Comparison of ENCODE assay signal across 17 mouse cellular contexts in genomic region chr10:4489865-4490264, GRCm38 (mm10). TPM values are rescaled to one million over a fixed set of nuclear protein-coding genes. Genes with fewer than 3 reads are reported as not detected.
"Had no signal": no experiment of that assay in that cellular context is flagged by ENCODE, and none has a peak within 500 bp of the region (broad histone marks: within the 10 kb centered on the region; RNA-seq: fewer than 3 reads in every experiment).

No protein-coding gene starts in this region.

- ATAC-seq: intestine, postnatal 0 days; liver, postnatal 0 days; midbrain, embryonic 15.5 days had no signal

- H3K36me3 ChIP-seq: limb, embryonic 12.5 days; lung, embryonic 15.5 days; midbrain, embryonic 15.5 days; neural tube, embryonic 12.5 days had no signal

- H3K9ac ChIP-seq: limb, embryonic 12.5 days; liver, postnatal 0 days; lung, embryonic 15.5 days; midbrain, embryonic 15.5 days; neural tube, embryonic 12.5 days had no signal

- H3K27me3 ChIP-seq: limb, embryonic 12.5 days; lung, embryonic 15.5 days; megakaryocyte, embryonic 14.5 days; midbrain, embryonic 15.5 days; neural tube, embryonic 12.5 days had no signal

- H3K27ac ChIP-seq: layer of hippocampus, adult 2 months; limb, embryonic 12.5 days; lung, embryonic 15.5 days; macrophage; midbrain, embryonic 15.5 days; neural tube, embryonic 12.5 days had no signal

- H3K9me3 ChIP-seq: limb, embryonic 12.5 days; lung, embryonic 15.5 days; midbrain, embryonic 15.5 days; neural tube, embryonic 12.5 days had no signal

- H3K4me3 ChIP-seq: layer of hippocampus, adult 2 months; limb, embryonic 12.5 days; lung, embryonic 15.5 days; megakaryocyte, embryonic 14.5 days; midbrain, embryonic 15.5 days; neural tube, embryonic 12.5 days had no signal

- H3K4me1 ChIP-seq: limb, embryonic 12.5 days; lung, embryonic 15.5 days; midbrain, embryonic 15.5 days; neural tube, embryonic 12.5 days had no signal

- DNase-seq: kidney, postnatal 36 days; liver, postnatal 0 days; lung, postnatal 14 days; right cerebral cortex, postnatal 14 days; thymus, adult 18-20 months; thymus, postnatal 25 days had no signal

- H3K4me2 ChIP-seq: limb, embryonic 12.5 days; lung, embryonic 15.5 days; midbrain, embryonic 11.5 days; midbrain, embryonic 15.5 days; neural tube, embryonic 12.5 days had no signal

RNA-seq across cellular contexts. Expression of gene Ccdc170, which starts 7.6 kb away (rescaled TPM):
- polyA plus RNA-seq: intestine, postnatal 0 days; liver, adult 2 months; liver, postnatal 0 days; macrophage; stomach, embryonic 14.5 days had no signal
